Mouse (Mus musculus): ENCODE results near the gene Hjurp.

Gene Hjurp

GRCm38 (mm10) chr1:88298686-88299528, 21.5 kb upstream of the Hjurp start:
- DNase-seq (ENCODE audit: low read depth, low spot score) = peak; percentile 22

- peak; percentile 7 for DNase-seq (ENCODE audit: low read depth, low spot score)
Measured at GRCm38 (mm10) chr1:88297480-88298258, 20.2 kb upstream of the Hjurp start.

- DNase-seq (ENCODE audit: low read depth, low spot score) = peak; percentile 11
Measured at GRCm38 (mm10) chr1:88296171-88296920, 18.9 kb upstream of the Hjurp start.

GRCm38 (mm10) chr1:88294650-88295049, 17.2 kb upstream of the Hjurp start:
- no peak for DNase-seq (ENCODE audit: low read depth, low spot score)

- peak; percentile 16 for DNase-seq (ENCODE audit: low read depth, low spot score)
Measured at GRCm38 (mm10) chr1:88292057-88292456, 14.6 kb upstream of the Hjurp start.

- DNase-seq (ENCODE audit: low read depth, low spot score) = peak; percentile 7
Measured at GRCm38 (mm10) chr1:88291409-88292005, 14.1 kb upstream of the Hjurp start.

GRCm38 (mm10) chr1:88290511-88290910, 13.1 kb upstream of the Hjurp start:
- DNase-seq (ENCODE audit: low read depth, low spot score) = no peak

GRCm38 (mm10) chr1:88289917-88290316, 12.5 kb upstream of the Hjurp start:
- peak; percentile 72 for DNase-seq (ENCODE audit: low read depth, low spot score)

GRCm38 (mm10) chr1:88289152-88289551, 11.7 kb upstream of the Hjurp start:
- DNase-seq (ENCODE audit: low read depth, low spot score) = peak; percentile 2

- no peak for DNase-seq (ENCODE audit: low read depth, low spot score)
Measured at GRCm38 (mm10) chr1:88288789-88289127, 11.3 kb upstream of the Hjurp start.

- DNase-seq (ENCODE audit: low read depth, low spot score) = no peak
Measured at GRCm38 (mm10) chr1:88288056-88288788, 10.8 kb upstream of the Hjurp start.

GRCm38 (mm10) chr1:88287697-88287980, 10.2 kb upstream of the Hjurp start:
- DNase-seq (ENCODE audit: low read depth, low spot score) = peak; percentile 74

- DNase-seq (ENCODE audit: low read depth, low spot score) = no peak
Measured at GRCm38 (mm10) chr1:88286887-88287696, 9.7 kb upstream of the Hjurp start.

- no peak for DNase-seq (ENCODE audit: low read depth, low spot score)
Measured at GRCm38 (mm10) chr1:88286136-88286845, 8.9 kb upstream of the Hjurp start.

GRCm38 (mm10) chr1:88285652-88286051, 8.2 kb upstream of the Hjurp start:
- no peak for DNase-seq (ENCODE audit: low read depth, low spot score)

- DNase-seq (ENCODE audit: low read depth, low spot score) = no peak
Measured at GRCm38 (mm10) chr1:88284946-88285320, 7.5 kb upstream of the Hjurp start.

- DNase-seq (ENCODE audit: low read depth, low spot score) = no peak
Measured at GRCm38 (mm10) chr1:88284228-88284945, 7.0 kb upstream of the Hjurp start.

GRCm38 (mm10) chr1:88283376-88284227, 6.2 kb upstream of the Hjurp start:
- DNase-seq (ENCODE audit: low read depth, low spot score) = no peak
